Mouse (Mus musculus) T-cell, adult 2 months (primary cell): ENCODE data around the gene Lsamp.

Experiments
- DNase-seq: peaks from one replicate; pipeline ENCODE4 v3.0.0; 2022; ENCODE audit warnings: low spot score

Lsamp gene

GRCm38 (mm10) chr16:40692292-40692691 is 708.1 kb downstream of the Lsamp start:
- DNase-seq, result no peak

GRCm38 (mm10) chr16:40697253-40697652 is 713.1 kb downstream of the Lsamp start:
- no peak for DNase-seq

- DNase-seq, result no peak
Observed at GRCm38 (mm10) chr16:40708558-40708957, 724.4 kb downstream of the Lsamp start.

- DNase-seq, result no peak
Observed at GRCm38 (mm10) chr16:40709574-40709973, 725.4 kb downstream of the Lsamp start.

GRCm38 (mm10) chr16:40710068-40710467 is 725.9 kb downstream of the Lsamp start:
- DNase-seq, result no peak

GRCm38 (mm10) chr16:40710491-40710890 is 726.3 kb downstream of the Lsamp start:
- no peak for DNase-seq

GRCm38 (mm10) chr16:40713725-40714124 is 729.6 kb downstream of the Lsamp start:
- DNase-seq, result no peak

GRCm38 (mm10) chr16:40739015-40739414 is 754.9 kb downstream of the Lsamp start:
- no peak for DNase-seq

- no peak for DNase-seq
Observed at GRCm38 (mm10) chr16:40739771-40740170, 755.6 kb downstream of the Lsamp start.

- no peak for DNase-seq
Observed at GRCm38 (mm10) chr16:40740273-40740672, 756.1 kb downstream of the Lsamp start.

GRCm38 (mm10) chr16:40827191-40827590 is 843.0 kb downstream of the Lsamp start:
- no peak for DNase-seq

- DNase-seq, result no peak
Observed at GRCm38 (mm10) chr16:40831536-40831935, 847.4 kb downstream of the Lsamp start.

- DNase-seq, result no peak
Observed at GRCm38 (mm10) chr16:40841765-40842164, 857.6 kb downstream of the Lsamp start.

- DNase-seq, result no peak
Observed at GRCm38 (mm10) chr16:40866733-40867132, 882.6 kb downstream of the Lsamp start.

GRCm38 (mm10) chr16:40878301-40878700 is 894.1 kb downstream of the Lsamp start:
- DNase-seq, result no peak

- DNase-seq, result no peak
Observed at GRCm38 (mm10) chr16:40881942-40882341, 897.8 kb downstream of the Lsamp start.

GRCm38 (mm10) chr16:40891338-40891737 is 907.2 kb downstream of the Lsamp start:
- no peak for DNase-seq

- DNase-seq, result no peak
Observed at GRCm38 (mm10) chr16:40897768-40898327, 913.7 kb downstream of the Lsamp start.

GRCm38 (mm10) chr16:40907892-40908291 is 923.7 kb downstream of the Lsamp start:
- no peak for DNase-seq

GRCm38 (mm10) chr16:40914141-40914540 is 930.0 kb downstream of the Lsamp start:
- no peak for DNase-seq

GRCm38 (mm10) chr16:40930596-40930995 is 946.4 kb downstream of the Lsamp start:
- no peak for DNase-seq

GRCm38 (mm10) chr16:40942266-40942665 is 958.1 kb downstream of the Lsamp start:
- DNase-seq, result no peak

GRCm38 (mm10) chr16:40945834-40946233 is 961.7 kb downstream of the Lsamp start:
- no peak for DNase-seq

GRCm38 (mm10) chr16:40948013-40948412 is 963.9 kb downstream of the Lsamp start:
- DNase-seq, result no peak

- no peak for DNase-seq
Observed at GRCm38 (mm10) chr16:40959211-40959610, 975.0 kb downstream of the Lsamp start.
